Comparison of ENCODE assay signal across 24 mouse cellular contexts in genomic region chr16:67643651-67644050, GRCm38 (mm10). TPM values are rescaled to one million over a fixed set of nuclear protein-coding genes. Genes with fewer than 3 reads are reported as not detected.
A peak's percentile ranks its signal among the peaks of the same experiment; 100 is the strongest.
DNase-seq lines count a peak whose midpoint lies in the region; ATAC-seq lines count a peak whose summit lies in the region.
"Had no signal": no experiment of that assay in that cellular context is flagged by ENCODE, and none has a peak within 500 bp of the region (broad histone marks: within the 10 kb centered on the region; RNA-seq: fewer than 3 reads in every experiment).

No protein-coding gene starts in this region.

- peak; percentile 30 to 44 for DNase-seq in cerebellum, postnatal 10 days
- no peak for DNase-seq in cerebellum, adult 8-10 months
- peak; percentile 9 to 15 for DNase-seq in left cerebral cortex, postnatal 14 days (ENCODE audit: low spot score in 2 of 2)
- DNase-seq in left cerebral cortex, adult 11 months (ENCODE audit: low spot score), result no peak
- DNase-seq in right cerebral cortex, adult 2 months (ENCODE audit: low spot score in 2 of 2), result peak; percentile 18 to 23
- DNase-seq in heart, postnatal 14 days, result no peak
- DNase-seq: adrenal gland, postnatal 36 days; gastrocnemius, adult 2 months; heart, postnatal 10 days; kidney, adult 18-20 months; thymus, postnatal 25 days had no signal

- no peak overlapping the region for H3K27ac ChIP-seq in midbrain, embryonic 16.5 days (ENCODE audit: low read length)
- H3K27ac ChIP-seq: embryonic facial prominence, embryonic 12.5 days; gastrocnemius, adult 2 months; hindbrain, embryonic 12.5 days; kidney, postnatal 0 days; liver, embryonic 14.5 days; lung, embryonic 15.5 days; midbrain, embryonic 12.5 days; neural tube, embryonic 12.5 days had no signal

- H3K9ac ChIP-seq in midbrain, embryonic 16.5 days (ENCODE audit: low read depth, low read length), result no peak overlapping the region
- H3K9ac ChIP-seq: embryonic facial prominence, embryonic 12.5 days; hindbrain, embryonic 12.5 days; liver, embryonic 14.5 days; lung, embryonic 15.5 days; midbrain, embryonic 12.5 days; neural tube, embryonic 12.5 days had no signal

- intact Hi-C loops in left cerebral cortex, postnatal 14 days (cut with DNase I), result no loop called here
- intact Hi-C loops in heart, postnatal 14 days (cut with DNase I), result no loop called here

- 80% methylated on average over 4 of the region's 4 CpGs for WGBS in midbrain, embryonic 16.5 days

- no peaks in the 10 kb centered on the region for H3K27me3 ChIP-seq in midbrain, embryonic 16.5 days (ENCODE audit: control insufficient read depth, insufficient read depth, low read depth, low read length)
- H3K27me3 ChIP-seq: CH12.LX; embryonic facial prominence, embryonic 12.5 days; hindbrain, embryonic 12.5 days; lung, embryonic 15.5 days; midbrain, embryonic 12.5 days; neural tube, embryonic 12.5 days had no signal

- no peak for ATAC-seq in midbrain, embryonic 16.5 days
- ATAC-seq: forebrain, embryonic 14.5 days had no signal

- H3K4me3 ChIP-seq in midbrain, embryonic 16.5 days (ENCODE audit: low read depth, low read length), result no peak overlapping the region
- H3K4me3 ChIP-seq: embryonic facial prominence, embryonic 12.5 days; erythroblast, embryonic 14.5 days; gastrocnemius, adult 2 months; hindbrain, embryonic 12.5 days; lung, embryonic 15.5 days; midbrain, embryonic 12.5 days; neural tube, embryonic 12.5 days had no signal

- H3K4me2 ChIP-seq in midbrain, embryonic 16.5 days (ENCODE audit: low read length), result no peak overlapping the region
- H3K4me2 ChIP-seq: embryonic facial prominence, embryonic 12.5 days; heart, embryonic 11.5 days; hindbrain, embryonic 12.5 days; lung, embryonic 15.5 days; midbrain, embryonic 12.5 days; neural tube, embryonic 12.5 days had no signal

- no peaks in the 10 kb centered on the region for H3K9me3 ChIP-seq in midbrain, embryonic 16.5 days (replicated peaks; ENCODE audit: control insufficient read depth, low read length, poor library complexity, severe bottlenecking)
- H3K9me3 ChIP-seq: embryonic facial prominence, embryonic 12.5 days; hindbrain, embryonic 12.5 days; lung, embryonic 15.5 days; midbrain, embryonic 12.5 days; neural tube, embryonic 12.5 days had no signal

- H3K4me1 ChIP-seq in midbrain, embryonic 16.5 days (ENCODE audit: control insufficient read depth, insufficient read depth, low read length), result no peaks in the 10 kb centered on the region
- H3K4me1 ChIP-seq: embryonic facial prominence, embryonic 12.5 days; hindbrain, embryonic 12.5 days; lung, embryonic 15.5 days; midbrain, embryonic 12.5 days; neural tube, embryonic 12.5 days had no signal

- H3K36me3 ChIP-seq in midbrain, embryonic 16.5 days (ENCODE audit: control insufficient read depth, insufficient read depth, low read length), result no peaks in the 10 kb centered on the region
- H3K36me3 ChIP-seq: embryonic facial prominence, embryonic 12.5 days; hindbrain, embryonic 12.5 days; lung, embryonic 15.5 days; midbrain, embryonic 12.5 days; neural tube, embryonic 12.5 days had no signal

RNA-seq across cellular contexts. Expression of gene Cadm2, which starts 22.9 kb away (rescaled TPM):
- total RNA-seq in left cerebral cortex, postnatal 14 days (2021), result 100 to 1,000 TPM; 306 to 358 TPM
- polyA plus RNA-seq in midbrain, embryonic 16.5 days (2015; fragmentation: Nextera tagmentation; extraction: Ambion mirVana), result 71.4 and 75.6 TPM in 2 replicates
- total RNA-seq in heart, postnatal 14 days (2021), result under 1 TPM; 0.20 to 0.67 TPM
- total RNA-seq: CH12.LX, MEL had no signal
- polyA plus RNA-seq: erythroblast, embryonic 14.5 days had no signal

Comparison
In these comparisons a context has a peak if more than half of its experiments do, and no peak if none do; other contexts are left out.
1. DNase-seq: peak in cerebellum, postnatal 10 days (2 of 2), left cerebral cortex, postnatal 14 days (2 of 2) and right cerebral cortex, adult 2 months (2 of 2); none in cerebellum, adult 8-10 months (single experiment), left cerebral cortex, adult 11 months (single experiment) and heart, postnatal 14 days (0 of 2).
2. RNA of gene Cadm2, which starts 22.9 kb away (total RNA-seq): 306 to 358 TPM in left cerebral cortex, postnatal 14 days; 0.20 to 0.67 TPM in heart, postnatal 14 days; every median in the first group is over 100 times any median in the second.